8 mouse cellular contexts compared by ENCODE assay signal in genomic region chr6:17464281-17465025, GRCm38 (mm10). TPM values are rescaled to one million over a fixed set of nuclear protein-coding genes. Genes with fewer than 3 reads are reported as not detected.
DNase-seq lines count a peak whose midpoint lies in the region; ATAC-seq and TF ChIP-seq lines count a peak whose summit lies in the region.

No protein-coding gene starts in this region.

- peak overlapping the region; percentile 66 for H3K9ac ChIP-seq in intestine, embryonic 14.5 days (ENCODE audit: low read length)
- peak overlapping the region; percentile 55 for H3K9ac ChIP-seq in lung, embryonic 15.5 days

- peaks cover 8% of the 10 kb centered on the region; the same call in 1 of the 2 replicates for H3K27me3 ChIP-seq in intestine, embryonic 14.5 days (replicated peaks; ENCODE audit: control insufficient read depth, insufficient read depth, low read length)
- H3K27me3 ChIP-seq in lung, embryonic 15.5 days, result peaks cover 11% of the 10 kb centered on the region; the same call in 1 of the 2 replicates

- H3K4me2 ChIP-seq in intestine, embryonic 14.5 days (ENCODE audit: low read length), result peak overlapping the region; percentile 92
- peak overlapping the region; percentile 96 for H3K4me2 ChIP-seq in lung, embryonic 15.5 days

- TF ChIP-seq CTCF in left cerebral cortex, adult 2 months (IDR thresholded peaks at IDR 0.05), result no peak
- no peak for TF ChIP-seq CTCF in cortical plate, adult 2 months (IDR thresholded peaks at IDR 0.05; ENCODE audit: extremely low read depth, insufficient read depth, low read length)

- no peak overlapping the region for H3K27ac ChIP-seq in left cerebral cortex, adult 2 months
- H3K27ac ChIP-seq in cortical plate, adult 2 months (ENCODE audit: insufficient read depth, low read length), result no peak overlapping the region
- H3K27ac ChIP-seq in intestine, embryonic 14.5 days (ENCODE audit: low read depth), result peak overlapping the region; percentile 80
- peak overlapping the region; percentile 70 for H3K27ac ChIP-seq in lung, embryonic 15.5 days

- no peak for TF ChIP-seq POLR2A in cortical plate, adult 2 months (IDR thresholded peaks at IDR 0.05; ENCODE audit: extremely low read depth, insufficient read depth, low read length)

- DNase-seq in left cerebral cortex, adult 2 months (ENCODE audit: extremely low spot score in 1 of 2, low spot score in 2 of 2), result no peak
- DNase-seq in left cerebral cortex, postnatal 14 days (ENCODE audit: low spot score in 2 of 2), result no peak
- no peak for DNase-seq in intestine, embryonic 14.5 days (ENCODE audit: low spot score)
- no peak for DNase-seq in layer of hippocampus, adult 8-10 months (ENCODE audit: low spot score in 2 of 2)
- DNase-seq in right cerebral cortex, postnatal 36 days (ENCODE audit: low spot score in 2 of 2), result no peak
- DNase-seq in cerebellum, adult 11-12 months, result no peak

- peak overlapping the region; percentile 65 for H3K4me3 ChIP-seq in left cerebral cortex, adult 2 months
- H3K4me3 ChIP-seq in cortical plate, adult 2 months (ENCODE audit: insufficient read depth, low read length), result peak overlapping the region; percentile 46
- peak overlapping the region; percentile 66 for H3K4me3 ChIP-seq in intestine, embryonic 14.5 days (ENCODE audit: low read depth, low read length)
- H3K4me3 ChIP-seq in lung, embryonic 15.5 days, result peak overlapping the region; percentile 77

- peak; percentile 71 for ATAC-seq in intestine, embryonic 14.5 days (replicated peaks; ENCODE audit: low FRiP score, low TSS enrichment, low read depth)
- 0 out of 2 replicates have a peak, but pooled peaks have one; percentile 7 for ATAC-seq in lung, embryonic 15.5 days (ENCODE audit: borderline replicate concordance, extremely low read depth, low FRiP score, low TSS enrichment)

- intact Hi-C loops in left cerebral cortex, adult 2 months (cut with DNase I), result loop anchor here (2.0 kb wide), 1 partner anchor 122 kb away; no protein-coding TSS in a partner anchor
- intact Hi-C loops in left cerebral cortex, postnatal 14 days (cut with DNase I), result no loop called here

- WGBS in intestine, embryonic 14.5 days, result 6% methylated on average over 15 of the region's 15 CpGs
- 2% methylated on average over 15 of the region's 15 CpGs for WGBS in lung, embryonic 15.5 days

- H3K4me1 ChIP-seq in cortical plate, adult 2 months (ENCODE audit: control insufficient read depth, insufficient read depth, low read length), result no peaks in the 10 kb centered on the region
- H3K4me1 ChIP-seq in intestine, embryonic 14.5 days (replicated peaks; ENCODE audit: control insufficient read depth, insufficient read depth, low read length), result no peaks in the 10 kb centered on the region
- peaks cover 12% of the 10 kb centered on the region for H3K4me1 ChIP-seq in lung, embryonic 15.5 days

- H3K36me3 ChIP-seq in intestine, embryonic 14.5 days (ENCODE audit: control insufficient read depth, insufficient read depth, low read length), result no peaks in the 10 kb centered on the region
- no peaks in the 10 kb centered on the region for H3K36me3 ChIP-seq in lung, embryonic 15.5 days

- H3K9me3 ChIP-seq in intestine, embryonic 14.5 days (ENCODE audit: control insufficient read depth, low read length), result no peaks in the 10 kb centered on the region
- no peaks in the 10 kb centered on the region for H3K9me3 ChIP-seq in lung, embryonic 15.5 days

RNA-seq across cellular contexts. Expression of gene Met, which starts 0.9 kb away (rescaled TPM):
- total RNA-seq in left cerebral cortex, adult 2 months (2021), result 1 to 10 TPM; 9.4 to 9.6 TPM
- total RNA-seq in left cerebral cortex, postnatal 14 days (2021), result 10 to 100 TPM; 37.7 to 47.2 TPM
- 4.3 and 4.7 TPM in 2 replicates for polyA plus RNA-seq in cortical plate, adult 2 months (2012; rRNA removed)
- polyA plus RNA-seq in intestine, embryonic 14.5 days (2014; fragmentation: Nextera tagmentation; extraction: Ambion mirVana), result 17.7 and 20.0 TPM in 2 replicates
- polyA plus RNA-seq in lung, embryonic 15.5 days (2015; fragmentation: Nextera tagmentation; extraction: Ambion mirVana), result 7.9 and 8.7 TPM in 2 replicates
- 1 to 10 TPM; 2.9 to 5.3 (median 4.5) TPM for total RNA-seq in layer of hippocampus, adult 8-10 months (2022)

Comparison
In these comparisons a context has a peak if more than half of its experiments do, and no peak if none do; other contexts are left out.
1. H3K27ac ChIP-seq: peak in intestine, embryonic 14.5 days (single experiment) and lung, embryonic 15.5 days (single experiment); none in left cerebral cortex, adult 2 months (single experiment) and cortical plate, adult 2 months (single experiment).
2. Peak in every context shown above with its lines, with median percentiles within 50 percentile points of each other: H3K4me3 ChIP-seq.